Mouse (Mus musculus) erythroblast, embryonic 14.5 days (primary cell): ENCODE data around the gene Gys2. TPM values are rescaled to one million over a fixed set of nuclear protein-coding genes. Genes with fewer than 3 reads are reported as not detected.
"Not testable (repeated sequence)": the region's sequence is repeated elsewhere in the genome, so short reads cannot be mapped to it uniquely, and the experiment has no call there.

Source experiments
- H3K27me3 ChIP-seq: 2 replicates; pipeline ENCODE4 v1.6.1; 2012; ENCODE audit warnings: inconsistent platforms; ENCODE audit not compliant: control insufficient read depth
- H3K36me3 ChIP-seq: 2 replicates; pipeline ENCODE4 v1.6.1; 2012; ENCODE audit warnings: mild to moderate bottlenecking, inconsistent platforms; ENCODE audit not compliant: control insufficient read depth
- H3K4me1 ChIP-seq: 2 replicates; pipeline ENCODE4 v1.6.1; 2012; ENCODE audit warnings: inconsistent platforms; ENCODE audit not compliant: control insufficient read depth
- H3K4me3 ChIP-seq: replicated peaks from 2 replicates; pipeline ENCODE3; 2012; ENCODE audit warnings: moderate library complexity, mild to moderate bottlenecking, inconsistent platforms
- H3K9me3 ChIP-seq: 2 replicates; pipeline ENCODE4 v1.6.1; 2012; ENCODE audit warnings: low read length, inconsistent platforms, mixed read lengths; ENCODE audit not compliant: control insufficient read depth
- GATA1 ChIP-seq: IDR thresholded peaks from 2 replicates; pipeline ENCODE4 v1.6.1; 2012; ENCODE audit warnings: low read length, inconsistent platforms, mixed read lengths
- TAL1 ChIP-seq: IDR thresholded peaks from 3 replicates; pipeline ENCODE4 v1.6.1; 2012; ENCODE audit warnings: low read length, inconsistent platforms, mixed read lengths
- polyA plus RNA-seq: library from polyadenylated mRNA; stranded (reverse); fragments of >175 nt; gene quantifications from 2 replicates; pipeline ENCODE4 v1.2.3, GENCODE M21; 2012

Gys2 gene
- polyA plus RNA-seq, 1 experiment, result not detected

DNA sequence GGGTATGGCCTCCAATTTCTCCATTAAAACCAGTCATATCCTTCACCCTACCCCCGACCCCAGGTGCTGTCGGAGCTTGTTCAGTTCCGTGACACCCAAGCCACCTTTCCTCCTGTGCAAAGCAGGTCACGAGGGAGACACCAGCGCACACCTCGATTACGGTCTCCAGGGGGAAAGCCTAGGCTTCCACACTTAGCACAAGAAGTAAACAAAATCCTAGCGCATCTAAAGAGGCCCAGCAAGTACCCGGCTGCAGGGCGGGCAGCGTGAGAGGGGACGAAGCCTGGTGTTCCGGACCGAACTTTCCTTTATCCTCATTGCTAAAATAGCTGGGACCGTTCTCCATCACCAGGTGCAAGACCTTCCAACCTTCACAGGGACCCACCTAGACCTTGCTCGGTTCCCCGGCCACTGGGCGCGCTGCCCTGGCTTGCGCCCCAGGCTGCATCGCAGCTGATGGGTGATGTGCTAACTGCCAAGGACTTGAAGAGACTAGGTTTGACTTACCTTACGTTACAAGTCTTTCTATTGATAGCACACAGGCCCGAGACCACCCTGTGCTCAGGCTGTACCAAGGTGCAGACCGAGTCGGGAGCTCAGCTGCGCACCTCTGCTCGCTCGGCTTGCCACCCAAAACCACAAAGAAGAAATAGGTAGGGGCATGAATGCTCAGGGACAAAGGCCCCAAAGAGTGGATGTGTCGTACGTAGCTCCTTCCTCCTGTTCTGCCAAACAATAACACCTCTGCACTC is 34.3 kb upstream of the Gys2 start:
- no peak for TF ChIP-seq TAL1
- no peak for TF ChIP-seq GATA1
- Histone ChIP-seq H3K36me3 (no peaks in the 10 kb centered on the region), H3K4me3 (peak overlapping the region; percentile 35), H3K9me3 (no peaks in the 10 kb centered on the region), H3K27me3 (peaks cover 16% of the 10 kb centered on the region), H3K4me1 (no peaks in the 10 kb centered on the region)

- Histone ChIP-seq H3K27me3 (peaks cover 16% of the 10 kb centered on the region), H3K4me3 (no peak overlapping the region), H3K36me3 (no peaks in the 10 kb centered on the region), H3K4me1 (no peaks in the 10 kb centered on the region), H3K9me3 (no peaks in the 10 kb centered on the region)
- TF ChIP-seq TAL1 (no peak), GATA1 (no peak)
Measured at GRCm38 (mm10) chr6:142506338-142507032, 33.6 kb upstream of the Gys2 start.

GRCm38 (mm10) chr6:142503601-142504000 is 30.7 kb upstream of the Gys2 start:
- Histone ChIP-seq H3K9me3 (no peaks in the 10 kb centered on the region), H3K4me1 (no peaks in the 10 kb centered on the region), H3K27me3 (peaks cover 16% of the 10 kb centered on the region), H3K4me3 (no peak overlapping the region), H3K36me3 (no peaks in the 10 kb centered on the region)
- no peak for TF ChIP-seq GATA1
- TF ChIP-seq TAL1, result no peak

DNA sequence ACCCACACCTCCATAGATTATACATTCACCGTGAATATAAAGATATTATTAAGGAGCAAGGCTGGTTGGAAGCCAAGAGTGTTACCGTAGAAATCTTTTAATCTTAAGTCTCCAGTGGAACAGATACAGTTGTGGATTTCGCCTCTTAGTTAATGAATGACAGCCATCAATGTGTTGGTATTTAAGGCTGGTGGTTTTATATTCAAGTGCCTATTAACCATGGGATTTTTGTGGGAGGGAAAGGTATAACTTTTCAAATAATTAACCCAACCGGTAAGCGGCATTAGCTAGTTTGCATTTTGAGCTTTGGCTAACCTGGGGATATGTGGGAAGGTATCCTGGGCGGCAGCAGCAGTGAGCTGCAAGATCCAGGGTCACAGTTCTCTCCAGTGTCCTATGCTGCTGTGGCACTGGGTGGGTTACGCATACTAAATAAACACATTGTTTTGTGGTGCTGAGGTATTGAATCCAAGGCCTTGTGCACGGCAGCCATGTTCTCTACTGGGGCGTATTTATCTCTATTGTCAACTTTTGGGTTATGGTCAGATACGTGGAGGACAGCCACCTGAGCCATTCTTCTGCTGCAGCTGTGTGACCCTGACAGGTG is 29.7 kb upstream of the Gys2 start:
- Histone ChIP-seq H3K9me3 (no peaks in the 10 kb centered on the region), H3K4me1 (no peaks in the 10 kb centered on the region), H3K4me3 (no peak overlapping the region), H3K27me3 (peaks cover 10% of the 10 kb centered on the region), H3K36me3 (no peaks in the 10 kb centered on the region)
- no peak for TF ChIP-seq GATA1
- no peak for TF ChIP-seq TAL1

- not testable (repeated sequence) for H3K27me3 ChIP-seq, H3K9me3 ChIP-seq, H3K4me3 ChIP-seq, H3K36me3 ChIP-seq, H3K4me1 ChIP-seq
Measured at GRCm38 (mm10) chr6:142490114-142490513, 17.2 kb upstream of the Gys2 start.

- TF ChIP-seq TAL1, result no peak
- no peak for TF ChIP-seq GATA1
Measured at GRCm38 (mm10) chr6:142487638-142488037, 14.7 kb upstream of the Gys2 start.

GRCm38 (mm10) chr6:142485478-142486123 is 12.7 kb upstream of the Gys2 start:
- Histone ChIP-seq H3K9me3 (no peaks in the 10 kb centered on the region), H3K4me3 (no peak overlapping the region), H3K4me1 (no peaks in the 10 kb centered on the region), H3K27me3 (no peaks in the 10 kb centered on the region), H3K36me3 (no peaks in the 10 kb centered on the region)
- TF ChIP-seq GATA1 (no peak), TAL1 (no peak)

More at GRCm38 (mm10) chr6:142487638-142488037, 14.7 kb upstream of the Gys2 start:
- Histone ChIP-seq H3K4me3 (no peak overlapping the region), H3K4me1 (no peaks in the 10 kb centered on the region), H3K36me3 (no peaks in the 10 kb centered on the region), H3K27me3 (no peaks in the 10 kb centered on the region), H3K9me3 (no peaks in the 10 kb centered on the region)

GRCm38 (mm10) chr6:142477239-142477638 is 4.3 kb upstream of the Gys2 start:
- no peak overlapping the region for H3K4me3 ChIP-seq

DNA sequence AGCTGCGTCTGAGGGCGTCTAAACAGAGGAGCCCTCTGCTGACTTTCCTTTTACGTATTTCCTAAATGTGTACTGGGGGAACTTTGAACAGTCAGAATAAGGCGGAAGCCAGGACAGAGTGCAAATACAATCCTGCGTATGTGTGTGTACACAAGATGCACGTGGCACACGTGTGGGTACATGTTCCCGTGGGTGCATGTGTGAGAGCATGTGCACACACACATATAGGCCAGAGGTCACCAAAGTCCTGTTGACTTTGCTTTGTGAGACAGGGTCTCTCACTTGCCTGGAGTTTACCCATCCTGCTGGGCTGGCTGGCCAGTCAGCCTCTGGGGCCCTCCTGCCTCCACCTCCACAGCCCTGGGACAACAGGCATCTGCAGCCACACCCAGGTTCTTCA is 1.8 kb downstream of the Gys2 start:
- no peak for TF ChIP-seq TAL1
- TF ChIP-seq GATA1, result no peak
- Histone ChIP-seq H3K27me3 (no peaks in the 10 kb centered on the region), H3K9me3 (no peaks in the 10 kb centered on the region), H3K36me3 (no peaks in the 10 kb centered on the region), H3K4me1 (no peaks in the 10 kb centered on the region), H3K4me3 (peak overlapping the region; percentile 2)

More at GRCm38 (mm10) chr6:142477239-142477638, 4.3 kb upstream of the Gys2 start:
- Histone ChIP-seq H3K9me3 (no peaks in the 10 kb centered on the region), H3K4me1 (no peaks in the 10 kb centered on the region), H3K36me3 (no peaks in the 10 kb centered on the region), H3K27me3 (no peaks in the 10 kb centered on the region)
- TF ChIP-seq GATA1 (no peak), TAL1 (no peak)
